Mouse (Mus musculus): Measurements from ENCODE around the gene Olfr829.
"Not testable (repeated sequence)": the region's sequence is repeated elsewhere in the genome, so short reads cannot be mapped to it uniquely, and the experiment has no call there.

The Olfr829 gene

GRCm38 (mm10) chr9:18854633-18855032 is at the start of gene Olfr829:
TSS of gene Olfr829 (plus strand) at chr9:18854933.
- DNase-seq (ENCODE audit: low spot score in 2 of 2): no peak

- no peak for DNase-seq (ENCODE audit: low spot score in 2 of 2)
Observed at GRCm38 (mm10) chr9:18819426-18819825, 35.3 kb upstream of the Olfr829 start, which contains the start of gene Olfr828. TSS of gene Olfr828 (minus strand) at chr9:18819526.

GRCm38 (mm10) chr9:18874393-18874792 is 19.7 kb downstream of the Olfr829 start, which contains the start of gene Olfr830:
TSS of gene Olfr830 (plus strand) at chr9:18874693.
- DNase-seq (ENCODE audit: low spot score in 2 of 2): no peak

- DNase-seq (ENCODE audit: low spot score in 2 of 2): not testable (repeated sequence)
Observed at GRCm38 (mm10) chr9:18907699-18908098, 53.0 kb downstream of the Olfr829 start.
